Mouse (Mus musculus): ENCODE data around the gene Psen2. TPM values are rescaled to one million over a fixed set of nuclear protein-coding genes. Genes with fewer than 3 reads are reported as not detected.
A peak's percentile ranks its signal among the peaks of the same experiment; 100 is the strongest.

The Psen2 gene
- total RNA-seq, 2 experiments from 2014 or later: 12.5 to 12.7 TPM

DNA sequence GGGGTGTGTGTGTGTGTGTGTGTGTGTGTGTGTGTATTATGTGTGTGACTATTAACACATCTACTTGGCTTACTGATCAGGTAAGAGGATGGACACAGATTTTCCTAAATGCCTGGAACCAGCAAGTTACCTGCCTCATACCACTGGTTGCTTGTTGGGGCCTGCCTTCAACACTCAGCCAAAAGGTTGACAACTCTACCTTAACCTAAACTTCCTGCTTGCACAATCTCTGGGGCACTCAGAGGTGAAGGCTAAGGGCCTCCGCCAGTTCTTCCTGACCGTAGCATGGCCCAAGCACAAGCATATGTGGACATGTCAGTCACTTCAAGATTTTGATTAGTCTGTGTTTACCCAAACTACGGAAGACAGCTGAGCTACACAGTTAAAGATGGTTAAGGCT is 65.3 kb downstream of the Psen2 start:
- no peak for DNase-seq

DNA sequence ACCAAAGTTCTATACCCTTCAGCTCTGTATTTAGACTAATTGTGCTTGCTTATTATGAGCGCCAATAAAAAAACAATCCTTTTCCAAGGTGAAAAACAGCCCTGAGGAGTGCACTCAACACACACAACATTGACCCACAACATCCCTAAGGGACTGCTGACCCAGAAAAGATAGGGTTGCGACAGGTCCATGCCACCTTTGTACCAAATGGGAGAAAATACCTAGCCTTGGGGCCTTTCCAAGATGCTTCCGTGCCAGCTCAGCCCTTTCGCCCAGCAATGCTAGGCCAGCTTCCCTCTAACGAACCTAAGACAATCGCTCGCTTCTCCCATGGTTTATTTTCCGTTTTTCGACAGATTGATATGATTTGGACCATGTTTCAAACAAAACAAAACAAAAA is 66.7 kb downstream of the Psen2 start:
- no peak for DNase-seq

GRCm38 (mm10) chr1:180195703-180196381 is 67.4 kb downstream of the Psen2 start:
- DNase-seq: peak; percentile 97

- peak; percentile 68 for DNase-seq
These were observed 68.3 kb downstream of the Psen2 start for GRCm38 (mm10) chr1:180194781-180195471.

DNA sequence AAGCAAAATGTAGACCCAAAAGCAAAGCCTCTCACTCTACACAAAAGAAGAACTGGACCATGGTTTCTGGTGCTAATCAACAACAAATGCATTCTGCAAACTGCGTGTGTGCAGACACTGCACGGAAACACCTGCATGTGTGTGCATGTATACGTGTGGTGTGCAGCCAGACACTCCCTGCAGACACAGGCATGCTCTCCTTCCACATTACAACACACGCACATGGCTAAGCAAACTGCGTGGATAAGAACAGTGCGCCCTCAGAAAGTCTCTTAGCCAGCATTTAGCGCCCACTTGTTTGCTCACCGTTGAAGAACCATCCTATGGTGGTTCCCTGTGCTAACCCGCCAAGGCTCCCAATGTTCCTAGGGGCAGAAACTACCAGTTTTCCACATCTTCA is 69.2 kb downstream of the Psen2 start:
- no peak for DNase-seq

GRCm38 (mm10) chr1:180193391-180193935 is 69.8 kb downstream of the Psen2 start:
- no peak for DNase-seq

DNA sequence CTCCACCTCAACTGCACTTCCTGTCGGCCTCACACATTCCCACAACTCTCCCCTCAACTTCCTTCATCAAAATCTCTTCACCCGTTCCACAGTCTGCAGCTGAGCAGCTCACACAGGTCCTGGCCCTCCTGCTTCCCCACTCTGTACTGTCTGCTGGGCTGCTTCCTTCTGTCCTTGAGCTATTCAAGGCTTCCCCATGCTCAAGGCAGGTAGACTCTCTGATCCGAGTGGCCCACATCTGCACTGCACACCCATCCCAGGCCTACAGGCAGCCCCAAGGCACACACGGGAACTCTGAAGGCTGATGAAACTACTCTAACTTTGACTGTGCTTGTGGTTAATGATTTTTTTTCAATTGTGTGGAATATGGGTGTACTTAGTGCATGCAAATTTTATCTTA is 70.4 kb downstream of the Psen2 start:
- DNase-seq: no peak

DNA sequence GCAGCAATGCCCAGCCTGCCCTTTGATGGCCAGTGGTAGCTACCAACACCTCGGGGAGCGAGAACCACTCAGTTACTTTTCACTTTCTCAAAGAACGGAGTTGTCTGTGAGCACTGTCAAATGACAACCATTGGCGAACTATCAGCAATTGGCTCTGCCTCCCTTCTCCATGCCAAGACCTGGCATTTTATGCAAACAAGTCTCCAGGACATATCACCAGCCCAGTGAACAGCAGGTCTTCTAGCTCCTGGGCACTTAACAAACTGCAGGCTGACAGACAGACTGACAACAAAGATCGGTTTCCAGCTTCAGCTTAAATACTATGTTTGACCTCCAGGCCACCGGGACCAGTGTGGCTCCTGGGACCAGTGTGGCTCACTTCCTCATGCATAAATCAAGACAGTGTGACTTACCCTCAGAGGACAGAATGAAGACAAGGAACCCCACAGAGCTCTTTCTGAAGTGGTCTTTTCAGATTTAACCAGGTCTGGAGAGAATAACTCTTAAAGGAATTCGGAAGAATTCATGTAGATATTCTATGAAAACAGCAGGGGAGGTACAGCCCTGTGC is 71.5 kb downstream of the Psen2 start:
- DNase-seq: no peak

DNA sequence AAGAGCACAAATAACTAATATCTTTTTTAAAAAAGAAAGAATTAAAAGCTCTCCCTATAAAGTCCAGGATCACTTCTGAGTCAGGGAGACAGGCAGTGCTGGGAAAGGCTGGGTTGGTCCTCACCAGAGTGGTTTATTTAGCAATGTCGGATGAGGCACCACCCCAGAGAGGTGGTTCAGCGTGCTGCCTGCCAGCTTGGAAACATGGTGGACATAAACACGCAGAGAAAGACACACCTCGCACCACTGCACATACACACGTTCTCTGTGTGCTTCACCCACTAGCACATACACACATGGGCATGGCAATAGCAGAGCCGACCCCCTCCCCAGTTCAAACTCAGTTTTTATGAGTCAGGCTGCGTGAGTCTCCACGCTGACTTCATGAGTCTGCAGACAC is 72.1 kb downstream of the Psen2 start:
- no peak for DNase-seq

GRCm38 (mm10) chr1:180188951-180189350 is 74.3 kb downstream of the Psen2 start:
- DNase-seq: no peak

DNA sequence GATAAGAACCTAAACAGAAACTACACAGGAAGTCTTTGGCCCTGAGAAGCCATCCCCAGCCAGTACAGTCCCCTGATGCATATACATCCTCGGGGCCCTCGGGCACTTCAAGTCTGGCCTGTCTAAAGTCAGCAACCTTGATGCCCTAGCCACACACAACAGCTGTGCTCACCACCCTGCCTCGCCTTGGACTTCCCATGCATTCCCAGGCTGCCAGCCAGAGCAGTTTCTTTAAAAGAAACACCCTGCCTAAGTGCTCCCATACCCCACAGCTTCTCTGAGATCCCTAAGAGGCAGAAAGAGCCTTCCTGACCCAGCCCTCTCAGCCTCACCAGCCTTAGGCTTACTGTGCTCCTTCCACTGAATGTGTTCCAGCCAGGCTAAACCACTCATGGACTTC is 76.9 kb downstream of the Psen2 start:
- DNase-seq: no peak

- DNase-seq: peak; percentile 62
These were observed 77.4 kb downstream of the Psen2 start for GRCm38 (mm10) chr1:180185877-180186276.

GRCm38 (mm10) chr1:180184768-180185167 is 78.5 kb downstream of the Psen2 start:
- no peak for DNase-seq

DNA sequence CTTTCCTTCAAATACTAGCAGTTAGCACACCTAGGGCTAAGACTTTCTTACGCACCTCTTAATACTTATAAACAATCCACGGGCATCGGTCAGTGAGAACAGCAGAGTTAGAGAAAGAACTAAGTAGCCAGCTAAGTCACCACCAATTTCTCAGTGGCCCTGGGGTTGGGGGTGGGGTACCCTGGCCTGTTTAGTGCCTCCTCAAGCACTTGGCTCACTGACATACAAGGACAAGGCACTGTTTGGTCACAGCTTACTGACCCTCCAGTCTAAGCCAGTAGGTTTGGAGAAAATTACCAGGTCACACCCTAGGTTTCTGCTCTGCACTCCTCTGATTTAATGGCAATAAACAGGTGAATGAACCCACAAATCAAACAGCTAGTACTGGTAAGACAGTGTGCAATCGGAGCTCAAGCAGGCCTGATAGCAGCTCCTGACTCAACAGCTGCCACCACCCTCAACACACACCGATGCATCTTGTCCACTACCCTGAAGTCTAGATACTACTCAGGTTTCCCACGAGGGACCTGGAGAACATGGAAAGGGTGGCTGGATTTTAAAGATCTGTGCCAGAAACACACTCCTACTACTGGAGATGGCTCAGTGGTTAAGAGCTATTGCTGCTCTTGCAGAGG is 79.6 kb downstream of the Psen2 start:
- DNase-seq: no peak

- no peak for DNase-seq
These were observed 80.5 kb downstream of the Psen2 start for GRCm38 (mm10) chr1:180182731-180183130.

DNA sequence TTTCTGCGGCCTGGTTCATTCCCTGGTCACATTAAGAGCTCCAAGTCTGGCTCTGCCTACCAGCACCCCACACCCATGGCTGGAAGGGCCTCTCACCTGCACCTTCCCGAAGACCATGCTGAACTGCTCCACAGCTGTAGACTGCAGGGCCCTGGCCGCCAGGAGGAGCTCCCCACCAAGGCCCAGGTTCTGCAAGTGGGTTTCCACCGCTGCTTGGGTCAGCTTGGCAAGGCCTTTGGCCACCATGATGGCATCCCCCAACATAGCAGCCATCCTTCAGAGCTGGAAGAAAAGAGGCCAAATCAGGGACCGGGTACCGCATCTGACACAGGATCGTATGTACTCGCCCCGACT is 81.3 kb downstream of the Psen2 start:
- DNase-seq: no peak

GRCm38 (mm10) chr1:180181304-180181965 is 81.8 kb downstream of the Psen2 start:
- DNase-seq: no peak

DNA sequence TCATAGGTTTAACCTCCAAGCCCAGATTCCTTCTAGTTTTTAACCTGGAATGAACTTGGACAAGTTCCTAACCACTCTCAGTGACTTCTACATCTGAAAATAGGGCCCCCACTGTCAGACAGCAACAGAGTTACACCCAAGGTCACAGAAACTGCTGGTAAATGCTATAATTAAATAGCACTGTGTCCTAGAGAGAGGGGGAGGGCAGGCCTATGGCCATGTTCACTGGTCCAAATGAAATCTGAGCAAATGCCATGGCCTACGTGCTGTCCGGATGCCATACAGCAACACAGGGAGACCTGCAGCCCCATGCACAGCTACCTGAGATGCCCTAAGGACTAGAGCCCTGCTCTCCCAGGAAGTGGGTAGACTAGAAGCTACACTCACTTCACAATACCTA is 83.4 kb downstream of the Psen2 start:
- DNase-seq: no peak

DNA sequence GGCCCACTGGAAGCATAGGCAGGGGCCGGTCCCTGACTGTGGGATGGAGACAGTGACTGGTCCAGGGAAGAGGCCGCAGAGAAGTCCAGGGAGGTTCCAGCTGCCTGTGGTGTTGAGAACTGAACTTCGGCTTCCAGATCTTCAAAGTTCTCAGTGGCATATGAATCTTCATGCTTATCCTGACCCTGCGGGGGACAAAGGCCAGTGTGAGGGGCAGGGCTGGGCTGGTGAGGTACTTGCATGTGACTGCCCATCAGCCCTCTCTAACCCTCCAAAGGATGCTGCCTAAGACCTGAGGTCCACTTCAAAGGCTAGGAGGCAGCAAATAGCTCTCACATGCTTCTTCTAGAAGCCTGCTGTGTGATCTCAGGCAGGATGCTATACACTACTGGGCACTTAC is 84.1 kb downstream of the Psen2 start:
- DNase-seq: no peak

DNA sequence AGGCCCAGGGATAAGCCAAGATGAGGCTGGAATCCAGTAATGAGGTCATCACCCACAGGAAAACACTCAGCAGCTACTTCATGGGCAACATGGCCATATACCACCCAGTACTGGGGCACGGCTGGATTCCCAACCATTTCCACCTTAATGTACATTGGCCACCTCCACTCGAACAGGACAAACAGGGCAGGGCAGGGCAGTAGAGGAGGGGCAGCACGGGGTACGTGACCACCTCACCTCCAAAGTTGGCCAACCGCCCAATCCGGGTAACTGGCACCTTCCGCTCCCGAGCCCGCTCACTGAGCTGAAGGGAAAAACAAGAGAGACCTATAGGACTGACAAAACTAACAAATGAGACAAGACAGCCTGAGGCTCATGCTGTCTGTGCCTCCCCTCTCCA is 84.9 kb downstream of the Psen2 start:
- DNase-seq: no peak

Data from heart, postnatal 4 days (tissue).